Mouse (Mus musculus) neural tube, embryonic 15.5 days (tissue): ENCODE data around the gene Nr2c1. TPM values are rescaled to one million over a fixed set of nuclear protein-coding genes. Genes with fewer than 3 reads are reported as not detected.

Experiments used
- ATAC-seq: fragments of 200-750 bp; cut with Nextera tagmentation; 2 replicates; pipeline ENCODE4 v1.8.0; 2017; ENCODE audit warnings: mild to moderate bottlenecking, moderate TSS enrichment, moderate library complexity; ENCODE audit not compliant: low FRiP score
- H3K27ac ChIP-seq: fragments of 300-500 bp; sonication (generic); replicated peaks from 2 replicates; pipeline ENCODE4 v1.5.1; 2015; ENCODE audit warnings: mild to moderate bottlenecking, inconsistent platforms
- H3K27me3 ChIP-seq: fragments of 300-500 bp; sonication (generic); replicated peaks from 2 replicates; pipeline ENCODE4 v1.6.1; 2015; ENCODE audit warnings: inconsistent platforms
- H3K36me3 ChIP-seq: fragments of 300-500 bp; sonication (generic); 2 replicates; pipeline ENCODE4 v1.6.1; 2015; ENCODE audit warnings: inconsistent platforms
- H3K4me1 ChIP-seq: fragments of 300-500 bp; sonication (generic); 2 replicates; pipeline ENCODE4 v1.6.1; 2015; ENCODE audit warnings: inconsistent platforms
- H3K4me2 ChIP-seq: fragments of 300-500 bp; sonication (generic); 2 replicates; pipeline ENCODE4 v1.6.1; 2015; ENCODE audit warnings: inconsistent platforms, mild to moderate bottlenecking, moderate library complexity
- H3K4me3 ChIP-seq: fragments of 300-500 bp; sonication (generic); replicated peaks from 2 replicates; pipeline ENCODE4 v1.5.1; 2015; ENCODE audit warnings: mild to moderate bottlenecking, inconsistent platforms
- H3K9ac ChIP-seq: fragments of 300-500 bp; sonication (generic); replicated peaks from 2 replicates; pipeline ENCODE4 v1.6.1; 2015; ENCODE audit warnings: mild to moderate bottlenecking, inconsistent platforms
- H3K9me3 ChIP-seq: fragments of 300-500 bp; sonication (generic); replicated peaks from 2 replicates; pipeline ENCODE4 v1.6.1; 2016; ENCODE audit warnings: inconsistent platforms
- WGBS: fragments of 180-500 bp; shearing (Covaris S2); methylation state at CpG from one replicate; pipeline ENCODE4 v1.1.7; 2015; ENCODE audit warnings: mixed read lengths; 5-methylcytosine and 5-hydroxymethylcytosine counted together
- polyA plus RNA-seq: library from polyadenylated mRNA; unstranded; fragments of >200 nt; fragmentation: Nextera tagmentation; extraction: Ambion mirVana; gene quantifications from 2 replicates; pipeline ENCODE4 v1.2.1, GENCODE M21; 2015

Nr2c1 gene
- 6.6 and 8.4 TPM in 2 replicates for polyA plus RNA-seq

GRCm38 (mm10) chr10:94147756-94148531 is at the start of gene Nr2c1:
Gene Nr2c1 (plus strand): TSS chr10:94148023.
- Histone ChIP-seq H3K36me3 (no peaks in the 10 kb centered on the region), H3K9ac (peak within 1 kb of the TSS; percentile 80), H3K4me3 (peak within 1 kb of the TSS; percentile 96), H3K27ac (peak within 1 kb of the TSS; percentile 89), H3K4me2 (peak within 1 kb of the TSS; percentile 64), H3K4me1 (peaks cover 35% of the 10 kb centered on the region), H3K9me3 (no peaks in the 10 kb centered on the region), H3K27me3 (no peaks in the 10 kb centered on the region)
- WGBS: under 1% methylated on average over 64 of the region's 64 CpGs
- peak; percentile 94 for ATAC-seq

GRCm38 (mm10) chr10:94098100-94098499 is 49.7 kb upstream of the Nr2c1 start:
- H3K4me2 ChIP-seq: no peak overlapping the region
- H3K9ac ChIP-seq: no peak overlapping the region
- ATAC-seq: no peak
- no peaks in the 10 kb centered on the region for H3K27me3 ChIP-seq
- 85% methylated on average over 3 of the region's 3 CpGs for whole genome bisulfite sequencing
- H3K4me1 ChIP-seq: no peaks in the 10 kb centered on the region
- H3K36me3 ChIP-seq: no peaks in the 10 kb centered on the region
- H3K27ac ChIP-seq: no peak overlapping the region
- no peak overlapping the region for H3K4me3 ChIP-seq
- no peaks in the 10 kb centered on the region for H3K9me3 ChIP-seq

GRCm38 (mm10) chr10:94105498-94105897 is 42.3 kb upstream of the Nr2c1 start:
- no peak overlapping the region for H3K4me3 ChIP-seq
- no peaks in the 10 kb centered on the region for H3K9me3 ChIP-seq
- 93% methylated on average over 10 of the region's 10 CpGs for WGBS
- H3K4me1 ChIP-seq: no peaks in the 10 kb centered on the region
- H3K36me3 ChIP-seq: no peaks in the 10 kb centered on the region
- no peaks in the 10 kb centered on the region for H3K27me3 ChIP-seq
- H3K9ac ChIP-seq: no peak overlapping the region
- no peak overlapping the region for H3K4me2 ChIP-seq
- H3K27ac ChIP-seq: no peak overlapping the region
- ATAC-seq: no peak

- Histone ChIP-seq H3K4me1 (no peaks in the 10 kb centered on the region), H3K36me3 (no peaks in the 10 kb centered on the region), H3K9me3 (no peaks in the 10 kb centered on the region), H3K27ac (no peak overlapping the region), H3K4me3 (no peak overlapping the region), H3K4me2 (no peak overlapping the region), H3K27me3 (no peaks in the 10 kb centered on the region), H3K9ac (no peak overlapping the region)
- WGBS: 55% methylated on average over 4 of the region's 4 CpGs
- no peak for ATAC-seq
These were observed 40.7 kb upstream of the Nr2c1 start for GRCm38 (mm10) chr10:94107168-94107567.

GRCm38 (mm10) chr10:94107607-94108006 is 40.2 kb upstream of the Nr2c1 start:
- no peak for ATAC-seq
- 97% methylated on average over 7 of the region's 7 CpGs for WGBS
- H3K27ac ChIP-seq: no peak overlapping the region
- H3K9me3 ChIP-seq: no peaks in the 10 kb centered on the region
- no peak overlapping the region for H3K9ac ChIP-seq
- H3K36me3 ChIP-seq: no peaks in the 10 kb centered on the region
- H3K27me3 ChIP-seq: no peaks in the 10 kb centered on the region
- H3K4me2 ChIP-seq: no peak overlapping the region
- H3K4me3 ChIP-seq: no peak overlapping the region
- H3K4me1 ChIP-seq: no peaks in the 10 kb centered on the region

GRCm38 (mm10) chr10:94108791-94109190 is 39.0 kb upstream of the Nr2c1 start:
- H3K9ac ChIP-seq: no peak overlapping the region
- H3K27ac ChIP-seq: no peak overlapping the region
- H3K4me3 ChIP-seq: no peak overlapping the region
- no peaks in the 10 kb centered on the region for H3K4me1 ChIP-seq
- no peaks in the 10 kb centered on the region for H3K27me3 ChIP-seq
- 97% methylated on average over 6 of the region's 6 CpGs for WGBS
- no peaks in the 10 kb centered on the region for H3K36me3 ChIP-seq
- no peak overlapping the region for H3K4me2 ChIP-seq
- ATAC-seq: no peak
- no peaks in the 10 kb centered on the region for H3K9me3 ChIP-seq

GRCm38 (mm10) chr10:94110834-94111754 is 36.7 kb upstream of the Nr2c1 start:
- no peak overlapping the region for H3K9ac ChIP-seq
- ATAC-seq: no peak
- H3K4me1 ChIP-seq: no peaks in the 10 kb centered on the region; the same call in 1 of the 2 replicates
- H3K27me3 ChIP-seq: no peaks in the 10 kb centered on the region
- no peak overlapping the region for H3K27ac ChIP-seq
- no peaks in the 10 kb centered on the region for H3K9me3 ChIP-seq
- no peak overlapping the region for H3K4me3 ChIP-seq
- H3K4me2 ChIP-seq: no peak overlapping the region
- 83% methylated on average over 9 of the region's 9 CpGs for WGBS
- no peaks in the 10 kb centered on the region for H3K36me3 ChIP-seq

GRCm38 (mm10) chr10:94112207-94112606 is 35.6 kb upstream of the Nr2c1 start:
- H3K27ac ChIP-seq: no peak overlapping the region
- no peaks in the 10 kb centered on the region; the same call in 1 of the 2 replicates for H3K4me1 ChIP-seq
- no peak overlapping the region for H3K4me3 ChIP-seq
- no peak overlapping the region for H3K4me2 ChIP-seq
- H3K27me3 ChIP-seq: no peaks in the 10 kb centered on the region
- H3K9me3 ChIP-seq: no peaks in the 10 kb centered on the region
- no peaks in the 10 kb centered on the region for H3K36me3 ChIP-seq
- H3K9ac ChIP-seq: no peak overlapping the region
- no peak for ATAC-seq
- WGBS: 87% methylated on average over 3 of the region's 3 CpGs

- 42% methylated on average over 6 of the region's 6 CpGs for WGBS
- Histone ChIP-seq H3K9me3 (no peaks in the 10 kb centered on the region), H3K4me2 (0 out of 2 replicates have a peak overlapping the region, but pooled peaks have one; percentile 15), H3K9ac (no peak overlapping the region), H3K36me3 (no peaks in the 10 kb centered on the region), H3K4me1 (no peaks in the 10 kb centered on the region; the same call in 1 of the 2 replicates), H3K27me3 (no peaks in the 10 kb centered on the region), H3K4me3 (no peak overlapping the region), H3K27ac (no peak overlapping the region)
- peak; percentile 72 for ATAC-seq
These were observed 31.8 kb upstream of the Nr2c1 start for GRCm38 (mm10) chr10:94115893-94116599.

- no peaks in the 10 kb centered on the region for H3K9me3 ChIP-seq
- 0 out of 2 replicates have a peak overlapping the region, but pooled peaks have one; percentile 3 for H3K9ac ChIP-seq
- no peak overlapping the region for H3K27ac ChIP-seq
- no peaks in the 10 kb centered on the region; the same call in 1 of the 2 replicates for H3K4me1 ChIP-seq
- H3K36me3 ChIP-seq: no peaks in the 10 kb centered on the region
- ATAC-seq: no peak
- H3K27me3 ChIP-seq: no peaks in the 10 kb centered on the region
- 71% methylated on average over 12 of the region's 12 CpGs for WGBS
- no peak overlapping the region for H3K4me2 ChIP-seq
- no peak overlapping the region for H3K4me3 ChIP-seq
These were observed 31.0 kb upstream of the Nr2c1 start for GRCm38 (mm10) chr10:94116781-94117340.

- WGBS: 95% methylated on average over 3 of the region's 3 CpGs
- ATAC-seq: no peak
These were observed 29.9 kb upstream of the Nr2c1 start for GRCm38 (mm10) chr10:94117916-94118315.

More at GRCm38 (mm10) chr10:94117916-94118315, 29.9 kb upstream of the Nr2c1 start:
- H3K4me2 ChIP-seq: no peak overlapping the region
- no peak overlapping the region for H3K9ac ChIP-seq
- no peak overlapping the region for H3K4me3 ChIP-seq
- H3K27ac ChIP-seq: no peak overlapping the region
- no peaks in the 10 kb centered on the region; the same call in 1 of the 2 replicates for H3K4me1 ChIP-seq
- H3K27me3 ChIP-seq: no peaks in the 10 kb centered on the region
- H3K36me3 ChIP-seq: no peaks in the 10 kb centered on the region
- no peaks in the 10 kb centered on the region for H3K9me3 ChIP-seq
